Mouse (Mus musculus) mature B cell (primary cell): ENCODE results near the gene Pou5f2.

ENCODE experiments used
- in situ Hi-C: fragments of 300-500 bp; cut with MboI; formaldehyde crosslinking; loops from 2 replicates; pipeline ENCODE4 v1.14.3; 2019

Gene Pou5f2

DNA sequence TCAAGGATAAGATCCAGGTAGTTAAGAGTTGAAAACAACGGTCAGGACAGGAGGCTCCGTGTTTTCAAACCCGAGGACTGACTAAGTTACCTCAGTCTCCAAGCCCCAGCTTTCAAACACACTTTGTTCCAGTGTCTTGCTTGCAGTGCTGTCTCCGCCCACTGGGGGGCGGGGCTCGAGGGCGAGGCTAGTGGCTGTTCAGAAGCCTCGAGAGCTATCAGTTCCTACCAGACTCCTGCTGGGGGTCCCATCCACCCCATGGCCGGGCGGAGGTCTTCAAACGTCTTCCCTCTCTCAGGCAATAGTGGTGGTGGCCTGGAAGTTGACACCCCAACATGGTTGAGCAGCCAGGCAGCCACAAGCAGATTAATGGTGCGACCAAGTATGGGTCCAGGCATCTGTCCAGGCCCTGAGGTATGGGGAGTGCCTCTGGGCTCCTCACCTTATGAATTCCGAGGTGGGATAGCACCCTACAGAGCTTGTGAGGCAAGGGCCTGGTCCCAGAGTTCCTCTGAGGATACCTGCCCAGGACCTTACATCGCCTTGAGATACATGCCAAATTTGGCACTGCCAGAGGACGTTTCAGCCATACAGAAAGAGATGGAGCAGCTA is at the start of gene Pou5f2:
TSS of gene Pou5f2 (plus strand) at position 220 of the 612 bp plus-strand sequence.
- in situ Hi-C loops, result no loop called here

DNA sequence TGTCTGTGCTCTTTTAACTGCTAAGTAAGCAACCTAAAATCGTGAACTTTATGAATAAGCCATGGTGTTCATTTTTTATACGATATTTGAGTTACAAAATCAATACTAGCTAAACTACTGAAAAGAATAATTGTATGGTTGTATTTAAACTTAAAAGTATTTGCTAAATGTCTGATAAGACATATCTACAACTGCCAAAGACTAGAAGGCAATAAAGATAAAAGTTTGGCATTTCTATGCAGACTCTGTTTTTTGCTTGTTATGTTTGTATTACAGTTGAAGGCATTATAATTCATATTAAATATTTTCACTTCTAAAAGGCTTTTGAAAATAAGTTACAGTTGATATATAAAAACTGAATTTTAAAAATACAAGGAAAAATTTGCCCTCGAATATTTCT is 48.5 kb upstream of the Pou5f2 start:
- in situ Hi-C loops, result no loop called here

DNA sequence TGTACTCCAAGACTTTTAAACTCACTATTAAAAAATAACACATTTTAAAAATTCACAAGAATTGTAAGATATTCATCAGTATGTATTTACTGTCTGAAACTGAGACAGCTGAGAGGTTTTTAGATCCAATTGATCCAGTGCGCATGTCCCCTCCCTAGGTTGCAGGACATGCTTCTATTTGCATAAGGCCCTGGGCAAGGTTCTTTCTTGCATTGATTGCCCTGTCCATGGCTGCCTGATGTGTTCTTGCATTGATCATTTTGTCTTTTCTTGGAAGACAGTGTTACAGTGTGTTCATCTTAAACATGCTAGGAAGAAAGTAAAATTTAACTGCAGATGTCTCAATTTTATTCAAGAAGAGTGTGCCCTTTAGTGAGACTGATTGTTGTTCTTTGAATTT is 47.6 kb upstream of the Pou5f2 start:
- in situ Hi-C loops, result no loop called here

DNA sequence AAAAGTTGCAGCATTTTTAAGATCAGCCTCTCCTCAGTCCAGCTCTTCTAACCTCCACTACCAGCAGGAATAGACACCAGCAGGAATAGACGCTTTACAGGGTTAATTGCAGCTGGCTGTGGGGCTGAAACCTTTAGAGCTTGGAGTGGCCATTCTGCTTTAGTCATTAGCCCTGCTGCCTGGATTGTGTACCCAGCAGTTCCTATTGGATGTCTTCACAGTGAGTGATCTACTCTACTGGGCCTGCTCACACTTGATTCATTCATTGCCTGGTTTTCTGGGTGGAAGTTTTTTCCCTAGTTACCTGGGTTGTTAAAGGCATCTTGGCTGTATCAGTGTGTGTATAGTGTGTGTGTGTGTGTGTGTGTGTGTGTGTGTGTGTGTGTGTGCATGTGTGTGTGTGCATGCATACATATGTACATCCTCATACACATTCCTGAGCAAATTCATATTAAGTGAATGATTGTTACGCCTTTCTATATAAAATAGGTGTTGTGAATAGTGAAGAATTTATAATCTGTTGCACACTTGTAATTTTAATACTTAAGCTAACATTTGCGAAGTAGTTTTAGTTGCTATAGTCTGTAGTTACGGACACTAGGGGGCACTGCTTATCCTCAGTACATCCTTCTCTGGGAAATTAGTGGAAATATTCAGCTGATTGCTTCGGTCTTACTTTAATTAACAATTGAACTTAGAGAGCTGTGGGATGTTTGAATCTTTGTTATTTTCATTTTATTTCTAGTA is 42.4 kb upstream of the Pou5f2 start:
- in situ Hi-C loops, result no loop called here

DNA sequence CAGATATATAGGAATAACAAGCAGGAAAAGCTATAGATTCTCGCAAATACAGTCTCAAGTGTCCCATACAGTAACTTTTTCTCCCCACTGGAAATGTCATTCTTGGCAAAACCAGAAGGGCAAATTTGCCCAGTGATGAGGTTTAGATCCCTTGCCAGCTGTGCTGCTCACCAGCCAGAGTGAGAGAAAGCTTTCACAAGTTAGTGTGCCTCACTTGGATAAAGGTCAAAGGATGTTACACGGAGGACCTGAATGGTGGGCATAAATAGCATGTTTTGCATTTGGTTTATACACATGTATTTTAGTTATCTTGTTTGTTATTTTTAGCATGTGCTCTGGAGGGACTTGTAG is 41.9 kb upstream of the Pou5f2 start:
- in situ Hi-C loops, result no loop called here

DNA sequence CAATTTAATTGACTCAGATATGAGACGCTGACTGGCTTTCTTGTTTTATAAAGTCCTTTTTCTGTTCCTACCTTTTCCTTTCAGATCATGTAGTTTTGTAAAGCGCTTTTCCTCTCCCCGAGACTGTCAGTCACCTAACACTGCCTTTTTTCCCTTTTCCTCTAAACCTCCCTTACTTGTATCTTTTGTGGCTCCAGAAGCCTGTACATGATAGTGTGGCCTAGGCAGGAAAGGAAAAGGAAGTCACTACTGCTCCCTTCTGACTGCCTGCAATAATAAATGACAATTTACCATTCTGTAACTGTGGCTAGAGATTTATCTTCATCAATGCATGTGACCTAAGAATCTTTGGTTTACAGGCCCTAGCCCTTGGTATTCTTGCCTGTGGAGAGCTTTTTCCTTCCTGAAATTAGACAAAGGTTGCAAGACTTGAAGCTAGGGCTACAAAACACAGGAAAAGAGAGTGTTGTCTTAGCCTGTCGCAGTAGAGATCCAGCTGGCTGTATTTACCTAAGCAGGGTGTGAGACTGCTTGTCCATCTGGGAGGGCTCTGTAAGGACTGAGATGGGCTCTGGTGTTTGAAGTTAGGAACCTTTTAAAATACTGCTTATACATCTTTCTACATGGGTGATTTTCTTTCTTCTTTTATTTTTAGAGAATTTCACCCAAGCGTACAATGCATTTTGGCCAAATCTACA is 33.4 kb upstream of the Pou5f2 start:
- in situ Hi-C loops, result no loop called here

DNA sequence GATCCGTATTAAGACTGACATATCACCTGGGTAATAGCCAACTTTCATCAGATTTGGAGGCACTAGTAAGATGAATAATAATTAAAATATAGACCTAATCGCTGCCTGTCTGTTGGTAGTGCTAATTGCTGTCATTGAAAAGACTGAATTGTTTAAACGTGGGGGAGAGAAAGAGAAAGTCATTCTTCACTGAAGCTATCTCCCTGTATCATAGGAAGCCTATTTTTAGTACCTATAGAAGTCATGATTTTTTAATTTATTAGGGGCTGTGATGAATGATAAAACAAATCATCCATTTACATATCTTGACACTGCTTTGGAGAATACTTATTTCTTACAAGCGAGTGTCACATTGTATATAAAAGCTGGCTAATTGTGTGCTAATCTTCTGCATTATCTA is 20.1 kb upstream of the Pou5f2 start:
- in situ Hi-C loops, result no loop called here

DNA sequence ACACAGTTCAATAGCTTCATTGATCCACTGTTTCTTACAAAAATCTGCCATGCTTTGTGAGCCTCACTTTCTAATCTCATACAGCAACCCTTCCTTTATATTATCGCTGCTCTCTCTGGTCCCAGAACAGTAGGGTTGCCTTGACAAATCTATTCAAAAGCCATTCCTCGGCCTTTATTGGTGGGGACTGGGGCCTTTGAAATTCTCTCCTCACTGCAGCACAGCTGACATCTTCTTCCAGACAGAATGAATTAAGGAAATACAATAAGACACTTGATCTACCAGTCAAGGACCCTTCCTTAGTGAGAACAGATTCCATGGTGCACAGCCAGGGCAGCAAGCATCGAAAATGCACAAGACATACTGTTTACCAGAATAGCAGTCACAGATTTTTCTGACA is 19.4 kb upstream of the Pou5f2 start:
- in situ Hi-C loops, result no loop called here

DNA sequence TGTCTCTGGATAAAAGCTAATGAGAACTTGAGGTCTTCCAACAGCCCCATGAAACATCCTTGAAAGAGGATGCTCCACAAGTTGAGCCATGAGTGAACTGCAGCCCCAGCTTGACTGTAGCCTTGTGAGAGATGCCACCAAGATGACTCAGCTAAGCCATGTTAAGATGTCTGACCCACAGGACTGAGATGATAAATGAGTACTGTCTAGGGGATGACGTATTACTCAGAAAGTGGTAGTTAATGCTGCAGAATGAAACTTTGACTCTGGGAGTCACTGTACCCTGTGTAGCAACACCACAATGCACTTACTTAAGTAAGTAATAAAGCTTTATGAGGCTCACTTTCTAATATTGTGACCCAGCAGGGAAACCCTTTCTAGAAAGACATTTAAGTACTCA is 14.5 kb upstream of the Pou5f2 start:
- in situ Hi-C loops, result no loop called here

DNA sequence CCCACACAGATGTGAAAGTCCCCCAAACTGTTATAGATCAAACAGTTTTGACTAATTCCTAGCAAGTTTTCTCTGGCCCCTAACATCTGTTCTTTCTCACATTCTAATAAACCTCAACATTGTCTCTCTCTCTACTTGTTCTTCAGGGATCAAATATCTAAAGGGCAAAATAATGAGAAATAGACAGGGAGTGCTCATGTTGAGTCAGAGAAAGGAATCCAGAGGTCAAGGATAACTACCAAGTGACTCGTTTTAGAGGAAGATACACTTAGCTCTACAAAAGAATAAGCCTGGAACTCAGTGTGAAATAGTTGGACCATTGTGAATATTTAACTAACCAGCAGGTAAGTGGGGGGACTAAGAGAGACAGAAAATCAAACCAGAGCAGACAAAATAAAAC is 8.1 kb downstream of the Pou5f2 start:
- in situ Hi-C loops, result no loop called here

DNA sequence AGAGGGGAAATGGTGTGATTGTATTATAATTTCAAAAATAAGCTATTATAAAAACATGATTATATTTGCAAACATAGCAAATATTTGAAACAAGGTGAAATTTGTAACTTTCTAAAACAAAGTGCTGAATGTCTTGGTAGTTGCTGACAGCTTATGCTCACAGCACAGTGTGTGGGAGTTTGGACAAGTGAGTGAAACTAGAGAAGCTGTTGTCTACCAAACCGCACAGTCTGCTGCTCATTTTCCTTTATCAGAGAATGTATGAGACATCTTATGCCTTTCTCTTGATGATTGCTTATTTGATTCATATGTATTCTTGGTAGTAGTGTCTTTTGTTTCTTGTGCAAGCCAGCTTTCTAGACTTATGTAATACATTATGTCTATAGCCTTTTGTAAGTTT is 12.5 kb downstream of the Pou5f2 start:
- in situ Hi-C loops, result no loop called here

DNA sequence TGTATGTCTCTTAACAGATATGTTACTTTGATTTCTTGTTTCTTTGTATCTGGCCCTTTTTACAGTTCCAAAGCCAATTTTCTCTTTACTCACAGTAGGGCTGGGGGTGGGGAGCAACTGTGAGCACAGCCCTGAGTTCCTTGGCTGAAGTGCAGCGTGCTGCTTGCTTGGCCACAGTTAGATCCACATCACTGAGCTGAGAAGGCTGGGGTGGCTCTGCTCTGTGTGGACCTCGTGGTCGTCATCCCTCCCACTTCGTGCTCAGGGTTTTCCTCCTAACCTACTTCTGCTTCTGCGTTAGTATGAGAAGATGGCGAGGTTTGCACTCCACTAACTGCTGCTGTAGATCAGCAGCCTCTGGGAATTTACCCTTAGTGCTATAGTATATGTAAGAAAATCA is 18.5 kb downstream of the Pou5f2 start:
- in situ Hi-C loops, result no loop called here

DNA sequence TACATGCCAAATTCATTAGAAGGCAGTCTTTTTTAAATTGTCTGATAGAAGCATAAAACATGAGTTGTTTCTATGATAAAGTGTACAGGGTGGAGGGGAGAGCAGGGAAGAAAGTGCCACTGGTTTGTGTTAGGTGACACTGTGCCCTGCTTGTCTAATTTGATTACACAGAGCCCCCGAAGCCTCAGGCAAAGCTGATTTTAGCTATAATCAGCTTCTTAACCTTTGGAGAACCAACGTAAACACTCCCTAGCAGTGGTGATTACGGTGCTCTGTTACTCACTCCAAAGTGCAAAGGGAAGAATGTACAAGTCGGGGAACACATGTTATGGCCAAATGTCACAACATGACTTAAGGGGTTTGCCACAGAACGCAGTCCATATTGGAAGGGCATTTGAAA is 20.4 kb downstream of the Pou5f2 start:
- in situ Hi-C loops, result no loop called here
